Mouse (Mus musculus) erythroblast, adult 5-6 weeks (primary cell): Measurements from ENCODE around the gene Rps6kb2. TPM values are rescaled to one million over a fixed set of nuclear protein-coding genes. Genes with fewer than 3 reads are reported as not detected.

Experiments used
- total RNA-seq, 2 experiments: library from RNA; stranded (forward) in 1 of 2; stranded (reverse) in 1 of 2; fragments of 150-400 nt in 1 of 2; fragments of 200-764, 138-1000 nt in 1 of 2; gene quantifications; 2 replicates each; pipeline versions ENCODE4 v1.2.3 to v1.2.4; 2015 to 2017; ENCODE audit warnings: low replicate concordance in 2 of 2

The Rps6kb2 gene
- total RNA-seq, 2 experiments from 2014 or later: 7.1 to 23.9 TPM

Other genes starting within 250 kb of the Rps6kb2 start
Only the 30 nearest of the 32 such genes appear.
- 25.1 and 47.1 TPM in 2 replicates for gene Unc93b1, start 228.2 kb downstream of the Rps6kb2 start, total RNA-seq (2015; ENCODE audit: low replicate concordance)
- 34.2 and 50.3 TPM in 2 replicates for gene Unc93b1, start 228.2 kb downstream of the Rps6kb2 start, total RNA-seq (2017; ENCODE audit: low replicate concordance)
- gene Aldh3b3, start 204.7 kb downstream of the Rps6kb2 start, total RNA-seq (2015; ENCODE audit: low replicate concordance): 1.7 TPM in 1 of 2 replicates, not detected in the other
- gene Aldh3b3, start 204.7 kb downstream of the Rps6kb2 start, total RNA-seq (2017; ENCODE audit: low replicate concordance): 4.9 TPM in 1 of 2 replicates, not detected in the other
- 0.63 TPM in 1 of 2 replicates, not detected in the other for gene Aldh3b2, start 191.0 kb downstream of the Rps6kb2 start, total RNA-seq (2015; ENCODE audit: low replicate concordance)
- gene Aldh3b2, start 191.0 kb downstream of the Rps6kb2 start, total RNA-seq (2017; ENCODE audit: low replicate concordance): 1.8 and 1.9 TPM in 2 replicates
- 1.5 TPM in 1 of 2 replicates, not detected in the other for gene Acy3, start 176.8 kb downstream of the Rps6kb2 start, total RNA-seq (2015; ENCODE audit: low replicate concordance)
- gene Acy3, start 176.8 kb downstream of the Rps6kb2 start, total RNA-seq (2017; ENCODE audit: low replicate concordance): 0.56 TPM in 1 of 2 replicates, not detected in the other
- gene Tbx10, start 170.6 kb downstream of the Rps6kb2 start, total RNA-seq (2015; ENCODE audit: low replicate concordance): not detected in 2 replicates
- not detected in 2 replicates for gene Tbx10, start 170.6 kb downstream of the Rps6kb2 start, total RNA-seq (2017; ENCODE audit: low replicate concordance)
- gene Nudt8, start 162.8 kb downstream of the Rps6kb2 start, total RNA-seq (2015; ENCODE audit: low replicate concordance): 2.7 TPM in 1 of 2 replicates, not detected in the other
- gene Nudt8, start 162.8 kb downstream of the Rps6kb2 start, total RNA-seq (2017; ENCODE audit: low replicate concordance): 2.4 and 2.5 TPM in 2 replicates
- 0.58 TPM in 1 of 2 replicates, not detected in the other for gene Gm49405, start 162.7 kb downstream of the Rps6kb2 start, total RNA-seq (2015; ENCODE audit: low replicate concordance)
- gene Gm49405, start 162.7 kb downstream of the Rps6kb2 start, total RNA-seq (2017; ENCODE audit: low replicate concordance): 0.42 TPM in 1 of 2 replicates, not detected in the other
- 0.38 TPM in 1 of 2 replicates, not detected in the other for gene Doc2g, start 160.0 kb downstream of the Rps6kb2 start, total RNA-seq (2015; ENCODE audit: low replicate concordance)
- not detected in 2 replicates for gene Doc2g, start 160.0 kb downstream of the Rps6kb2 start, total RNA-seq (2017; ENCODE audit: low replicate concordance)
- gene Ndufv1, start 150.5 kb downstream of the Rps6kb2 start, total RNA-seq (2015; ENCODE audit: low replicate concordance): 57.8 and 76.5 TPM in 2 replicates
- gene Ndufv1, start 150.5 kb downstream of the Rps6kb2 start, total RNA-seq (2017; ENCODE audit: low replicate concordance): 60.4 and 63.3 TPM in 2 replicates
- 79.2 and 134 TPM in 2 replicates for gene Gstp1, start 125.4 kb downstream of the Rps6kb2 start, total RNA-seq (2015; ENCODE audit: low replicate concordance)
- 15.5 and 40.6 TPM in 2 replicates for gene Gstp1, start 125.4 kb downstream of the Rps6kb2 start, total RNA-seq (2017; ENCODE audit: low replicate concordance)
- gene Gstp2, start 117.3 kb downstream of the Rps6kb2 start, total RNA-seq (2015; ENCODE audit: low replicate concordance): not detected in 2 replicates
- 1.4 and 2.1 TPM in 2 replicates for gene Gstp2, start 117.3 kb downstream of the Rps6kb2 start, total RNA-seq (2017; ENCODE audit: low replicate concordance)
- 4.2 and 30.2 TPM in 2 replicates for gene Gstp3, start 103.8 kb downstream of the Rps6kb2 start, total RNA-seq (2015; ENCODE audit: low replicate concordance)
- 8.4 and 11.1 TPM in 2 replicates for gene Gstp3, start 103.8 kb downstream of the Rps6kb2 start, total RNA-seq (2017; ENCODE audit: low replicate concordance)
- not detected in 2 replicates for gene Cabp2, start 81.8 kb downstream of the Rps6kb2 start, total RNA-seq (2015; ENCODE audit: low replicate concordance)
- not detected in 2 replicates for gene Cabp2, start 81.8 kb downstream of the Rps6kb2 start, total RNA-seq (2017; ENCODE audit: low replicate concordance)
- 51.9 and 92.4 TPM in 2 replicates for gene Cdk2ap2, start 66.2 kb downstream of the Rps6kb2 start, total RNA-seq (2015; ENCODE audit: low replicate concordance)
- 11.8 and 18.7 TPM in 2 replicates for gene Cdk2ap2, start 66.2 kb downstream of the Rps6kb2 start, total RNA-seq (2017; ENCODE audit: low replicate concordance)
- 20.1 and 32.7 TPM in 2 replicates for gene Pitpnm1, start 63.4 kb downstream of the Rps6kb2 start, total RNA-seq (2015; ENCODE audit: low replicate concordance)
- 17.0 and 19.7 TPM in 2 replicates for gene Pitpnm1, start 63.4 kb downstream of the Rps6kb2 start, total RNA-seq (2017; ENCODE audit: low replicate concordance)
- 35.7 and 52.1 TPM in 2 replicates for gene Aip, start 37.5 kb downstream of the Rps6kb2 start, total RNA-seq (2015; ENCODE audit: low replicate concordance)
- gene Aip, start 37.5 kb downstream of the Rps6kb2 start, total RNA-seq (2017; ENCODE audit: low replicate concordance): 20.9 and 49.9 TPM in 2 replicates
- gene Gpr152, start 23.6 kb downstream of the Rps6kb2 start, total RNA-seq (2015; ENCODE audit: low replicate concordance): not detected in 2 replicates
- gene Gpr152, start 23.6 kb downstream of the Rps6kb2 start, total RNA-seq (2017; ENCODE audit: low replicate concordance): not detected in 2 replicates
- gene Cabp4, start 19.3 kb downstream of the Rps6kb2 start, total RNA-seq (2015; ENCODE audit: low replicate concordance): not detected in 2 replicates
- 0.43 TPM in 1 of 2 replicates, not detected in the other for gene Cabp4, start 19.3 kb downstream of the Rps6kb2 start, total RNA-seq (2017; ENCODE audit: low replicate concordance)
- gene Coro1b, start 14.7 kb downstream of the Rps6kb2 start, total RNA-seq (2015; ENCODE audit: low replicate concordance): 55.8 and 69.6 TPM in 2 replicates
- 19.1 and 22.6 TPM in 2 replicates for gene Coro1b, start 14.7 kb downstream of the Rps6kb2 start, total RNA-seq (2017; ENCODE audit: low replicate concordance)
- gene Ptprcap, start 9.8 kb downstream of the Rps6kb2 start, total RNA-seq (2015; ENCODE audit: low replicate concordance): 22.9 and 36.6 TPM in 2 replicates
- 7.7 and 8.3 TPM in 2 replicates for gene Ptprcap, start 9.8 kb downstream of the Rps6kb2 start, total RNA-seq (2017; ENCODE audit: low replicate concordance)
- 0.84 and 6.5 TPM in 2 replicates for gene Carns1, start 12.1 kb upstream of the Rps6kb2 start, total RNA-seq (2015; ENCODE audit: low replicate concordance)
- 0.60 and 0.70 TPM in 2 replicates for gene Carns1, start 12.1 kb upstream of the Rps6kb2 start, total RNA-seq (2017; ENCODE audit: low replicate concordance)
- 8.8 and 25.7 TPM in 2 replicates for gene Tbc1d10c, start 27.9 kb upstream of the Rps6kb2 start, total RNA-seq (2015; ENCODE audit: low replicate concordance)
- gene Tbc1d10c, start 27.9 kb upstream of the Rps6kb2 start, total RNA-seq (2017; ENCODE audit: low replicate concordance): 5.8 and 11.3 TPM in 2 replicates
- gene Ppp1ca, start 28.7 kb upstream of the Rps6kb2 start, total RNA-seq (2015; ENCODE audit: low replicate concordance): 100 and 139 TPM in 2 replicates
- gene Ppp1ca, start 28.7 kb upstream of the Rps6kb2 start, total RNA-seq (2017; ENCODE audit: low replicate concordance): 131 and 151 TPM in 2 replicates
- gene Rad9a, start 38.3 kb upstream of the Rps6kb2 start, total RNA-seq (2015; ENCODE audit: low replicate concordance): 12.7 and 23.2 TPM in 2 replicates
- 9.1 and 15.7 TPM in 2 replicates for gene Rad9a, start 38.3 kb upstream of the Rps6kb2 start, total RNA-seq (2017; ENCODE audit: low replicate concordance)
- 0.38 TPM in 1 of 2 replicates, not detected in the other for gene Clcf1, start 50.9 kb upstream of the Rps6kb2 start, total RNA-seq (2015; ENCODE audit: low replicate concordance)
- gene Clcf1, start 50.9 kb upstream of the Rps6kb2 start, total RNA-seq (2017; ENCODE audit: low replicate concordance): not detected in 2 replicates
- not detected in 2 replicates for gene AC109138.7, start 51.0 kb upstream of the Rps6kb2 start, total RNA-seq (2015; ENCODE audit: low replicate concordance)
- not detected in 2 replicates for gene AC109138.7, start 51.0 kb upstream of the Rps6kb2 start, total RNA-seq (2017; ENCODE audit: low replicate concordance)
- 23.6 and 25.4 TPM in 2 replicates for gene Pold4, start 68.5 kb upstream of the Rps6kb2 start, total RNA-seq (2015; ENCODE audit: low replicate concordance)
- gene Pold4, start 68.5 kb upstream of the Rps6kb2 start, total RNA-seq (2017; ENCODE audit: low replicate concordance): 8.8 and 30.3 TPM in 2 replicates
- gene Ssh3, start 105.8 kb upstream of the Rps6kb2 start, total RNA-seq (2015; ENCODE audit: low replicate concordance): 0.42 and 3.8 TPM in 2 replicates
- 3.0 and 3.2 TPM in 2 replicates for gene Ssh3, start 105.8 kb upstream of the Rps6kb2 start, total RNA-seq (2017; ENCODE audit: low replicate concordance)
- 0.63 TPM in 1 of 2 replicates, not detected in the other for gene Ankrd13d, start 119.8 kb upstream of the Rps6kb2 start, total RNA-seq (2015; ENCODE audit: low replicate concordance)
- 0.84 TPM in 1 of 2 replicates, not detected in the other for gene Ankrd13d, start 119.8 kb upstream of the Rps6kb2 start, total RNA-seq (2017; ENCODE audit: low replicate concordance)
- 63.4 and 93.2 TPM in 2 replicates for gene Grk2, start 142.9 kb upstream of the Rps6kb2 start, total RNA-seq (2015; ENCODE audit: low replicate concordance)
- gene Grk2, start 142.9 kb upstream of the Rps6kb2 start, total RNA-seq (2017; ENCODE audit: low replicate concordance): 40.1 and 60.1 TPM in 2 replicates